Mouse (Mus musculus) retina, adult 2 months (tissue): ENCODE measurements around the gene Akap11.

Experiments used
- DNase-seq: peaks from one replicate; pipeline ENCODE4 v3.0.0-alpha.2; 2012; ENCODE audit warnings: low read depth, low spot score

Akap11 gene

GRCm38 (mm10) chr14:78528461-78529425, 7.9 kb downstream of the Akap11 start:
- no peak for DNase-seq

- DNase-seq: no peak
Observed at GRCm38 (mm10) chr14:78526907-78527306, 9.7 kb downstream of the Akap11 start.

GRCm38 (mm10) chr14:78526475-78526874, 10.1 kb downstream of the Akap11 start:
- DNase-seq: no peak

- no peak for DNase-seq
Observed at GRCm38 (mm10) chr14:78525611-78526457, 10.8 kb downstream of the Akap11 start.

DNA sequence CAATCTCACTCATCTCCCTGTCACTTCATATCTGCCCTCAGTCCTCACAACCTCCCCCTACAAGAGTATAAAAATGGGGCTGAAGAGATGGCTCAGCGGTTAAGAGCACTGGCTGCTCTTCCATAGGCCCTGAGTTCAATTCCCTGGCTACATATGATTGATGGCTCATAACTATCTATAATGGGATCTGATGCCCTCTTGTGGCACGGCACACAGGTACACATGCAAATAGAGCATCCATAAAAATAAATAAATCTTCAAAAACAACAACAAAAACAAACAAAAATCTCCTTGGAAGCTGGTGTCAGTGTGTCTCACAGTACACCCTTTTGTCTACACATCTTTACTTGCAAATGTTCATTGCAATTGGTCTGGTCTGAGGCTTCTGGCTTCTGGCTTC, 11.5 kb downstream of the Akap11 start:
- DNase-seq: no peak

GRCm38 (mm10) chr14:78510713-78511112, 25.9 kb downstream of the Akap11 start:
- DNase-seq: no peak

DNA sequence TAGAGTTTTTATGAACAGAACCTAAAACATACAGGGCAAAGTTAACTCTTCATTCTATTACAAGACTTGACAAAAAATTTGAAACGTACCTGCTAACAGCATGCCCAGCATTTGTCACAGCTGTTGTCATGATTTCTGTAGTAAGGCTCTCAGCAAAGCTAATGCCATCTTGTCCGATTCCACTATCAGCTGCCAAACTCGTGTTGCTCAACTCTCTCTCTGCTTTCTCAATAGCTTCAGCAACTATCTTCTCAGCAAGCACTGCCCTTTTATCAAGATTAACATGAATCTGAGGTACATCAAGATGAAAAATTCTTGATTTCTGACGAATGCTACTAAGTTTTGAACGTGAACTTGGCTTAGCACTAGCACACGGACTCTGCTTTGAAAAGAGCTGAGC, 26.8 kb downstream of the Akap11 start:
- no peak for DNase-seq

- no peak for DNase-seq
Observed at GRCm38 (mm10) chr14:78500578-78500977, 36.0 kb downstream of the Akap11 start.

DNA sequence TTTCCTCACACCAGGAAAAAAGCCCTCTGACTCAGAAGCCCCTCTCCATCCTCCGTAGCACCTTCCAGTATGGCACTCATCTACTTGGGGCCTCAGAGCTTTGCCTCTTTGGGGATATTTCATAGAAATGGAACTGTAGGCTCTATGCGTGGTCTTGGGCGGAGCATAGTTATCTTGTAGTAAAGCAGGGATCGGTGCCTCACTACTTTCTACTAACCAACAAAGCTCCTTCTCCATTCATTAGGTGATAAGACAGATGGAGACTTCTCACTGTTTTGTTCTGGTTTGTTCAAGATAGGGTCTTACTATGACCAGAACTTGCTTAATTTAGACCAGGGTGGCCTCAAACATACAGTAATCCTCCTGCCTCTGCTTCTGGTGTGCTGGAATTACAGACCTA, 39.9 kb downstream of the Akap11 start:
- DNase-seq: no peak

- DNase-seq: no peak
Observed at GRCm38 (mm10) chr14:78495241-78495640, 41.4 kb downstream of the Akap11 start.

GRCm38 (mm10) chr14:78492602-78493001, 44.0 kb downstream of the Akap11 start:
- DNase-seq: no peak

DNA sequence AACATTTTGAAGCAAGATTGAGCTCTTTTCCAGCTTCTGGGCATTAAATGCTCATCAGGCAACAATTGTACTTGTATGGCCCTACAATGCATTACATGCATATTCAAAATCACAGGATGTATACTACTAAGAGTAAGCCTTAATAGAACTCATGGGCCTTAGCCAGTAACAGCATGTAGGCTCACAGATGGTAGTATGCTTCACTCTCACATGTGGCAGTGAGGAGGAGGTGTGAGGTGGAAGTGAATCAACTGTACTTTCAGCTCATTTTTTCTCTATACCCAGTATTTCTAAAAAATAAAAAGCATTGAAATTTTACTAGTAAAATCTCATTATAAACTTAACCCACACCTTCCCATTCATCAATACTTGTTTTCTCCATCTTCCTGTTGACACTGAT, 45.2 kb downstream of the Akap11 start:
- DNase-seq: no peak

DNA sequence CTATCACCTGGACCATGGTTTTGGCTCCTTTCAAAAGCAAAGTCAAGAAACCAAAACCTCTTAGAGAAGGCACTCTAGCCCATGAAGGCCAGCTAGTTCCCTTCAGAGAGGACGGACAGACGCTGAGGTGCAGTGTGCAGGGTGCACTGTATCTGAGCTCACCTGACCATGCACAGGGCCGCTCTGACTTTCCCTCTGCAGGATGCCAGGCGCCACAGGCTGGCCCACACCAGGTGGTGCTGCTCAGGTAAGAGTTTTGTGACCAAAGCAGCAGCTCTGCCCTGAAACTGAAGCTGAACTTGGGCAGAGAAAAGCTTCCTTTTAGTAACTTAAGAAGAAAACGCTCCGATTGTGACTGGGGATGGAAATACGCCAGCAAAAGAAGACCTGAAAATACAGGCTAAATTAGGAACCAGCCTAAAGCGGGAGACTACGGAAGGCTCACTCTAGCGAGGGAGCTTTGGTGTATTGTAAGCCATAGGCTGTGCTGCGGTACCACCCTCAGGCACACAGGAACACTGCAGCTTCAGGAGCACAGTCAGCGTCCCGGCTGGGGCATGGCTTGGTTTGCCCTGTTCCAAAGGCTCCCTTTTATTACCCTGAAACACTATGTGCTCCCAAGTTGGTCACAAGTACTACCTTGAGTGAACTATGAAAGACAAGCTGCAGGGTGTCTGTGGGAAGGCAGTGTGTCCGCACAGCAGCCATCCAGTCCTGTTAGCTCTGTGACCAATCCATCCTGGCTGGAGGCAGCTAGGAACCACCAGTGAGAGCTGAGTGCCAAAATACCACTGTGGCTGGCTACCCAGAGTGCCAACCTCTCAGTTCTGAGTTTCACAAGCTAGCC, 54.0 kb downstream of the Akap11 start:
- no peak for DNase-seq

- DNase-seq: no peak
Observed at GRCm38 (mm10) chr14:78474058-78474457, 62.5 kb downstream of the Akap11 start.

DNA sequence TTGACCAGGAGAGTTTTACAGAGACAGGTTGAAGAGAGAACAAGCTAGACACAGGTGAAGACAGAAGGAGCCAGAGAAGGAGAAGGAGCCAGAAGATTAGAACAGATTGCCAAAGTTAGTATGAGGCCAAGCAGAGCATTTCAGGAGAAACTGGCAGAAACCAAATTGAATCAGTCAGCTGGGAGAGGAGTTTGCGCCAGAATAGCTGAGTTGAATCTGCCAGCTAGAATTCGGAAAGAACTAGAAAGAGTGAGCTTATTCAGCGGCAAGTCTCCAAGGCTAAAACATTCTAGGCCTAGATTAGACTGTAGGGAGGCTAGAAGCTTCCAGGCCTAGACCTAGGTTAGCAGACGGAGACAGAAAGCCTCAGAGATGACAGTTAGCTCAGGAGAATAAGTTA, 65.9 kb downstream of the Akap11 start:
- DNase-seq: no peak

- DNase-seq: no peak
Observed at GRCm38 (mm10) chr14:78468991-78469390, 67.6 kb downstream of the Akap11 start.

GRCm38 (mm10) chr14:78467994-78468393, 68.6 kb downstream of the Akap11 start:
- DNase-seq: no peak

- no peak for DNase-seq
Observed at GRCm38 (mm10) chr14:78464353-78464752, 72.3 kb downstream of the Akap11 start.

GRCm38 (mm10) chr14:78459121-78459520, 77.5 kb downstream of the Akap11 start:
- no peak for DNase-seq

GRCm38 (mm10) chr14:78458705-78459104, 77.9 kb downstream of the Akap11 start:
- no peak for DNase-seq

DNA sequence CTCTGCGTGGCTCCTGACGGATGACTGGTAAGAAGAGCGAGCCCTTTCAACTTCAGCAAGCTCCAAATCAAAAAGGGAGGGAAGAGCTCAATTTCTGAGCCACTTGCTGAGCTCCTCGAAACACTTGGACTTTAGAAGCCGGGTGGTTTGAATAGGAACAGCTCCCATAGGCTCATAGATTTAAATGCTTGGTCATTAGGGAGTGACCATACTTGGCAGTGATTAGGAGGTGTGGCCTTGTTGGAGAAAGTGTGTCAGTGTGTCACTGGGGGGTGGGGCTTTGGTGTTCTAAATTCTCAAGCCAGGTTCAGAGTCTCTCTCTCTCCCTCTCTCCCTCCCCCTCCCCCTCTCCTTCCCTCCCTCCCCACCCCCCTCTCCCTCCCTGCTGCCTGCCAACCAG, 81.6 kb downstream of the Akap11 start:
- no peak for DNase-seq
